Mouse (Mus musculus) erythroblast, adult 5-6 weeks (primary cell): ENCODE measurements around the gene Agt. TPM values are rescaled to one million over a fixed set of nuclear protein-coding genes. Genes with fewer than 3 reads are reported as not detected.
A peak's percentile ranks its signal among the peaks of the same experiment; 100 is the strongest.

Experiments
- ATAC-seq: replicated peaks from 2 replicates; pipeline ENCODE4 v1.8.0; 2016; ENCODE audit warnings: moderate number of reproducible peaks, mild to moderate bottlenecking, moderate TSS enrichment, inconsistent platforms; ENCODE audit not compliant: poor library complexity, low FRiP score, severe bottlenecking
- total RNA-seq, 2 experiments: library from RNA; stranded (forward) in 1 of 2; stranded (reverse) in 1 of 2; fragments of 150-400 nt in 1 of 2; fragments of 200-764, 138-1000 nt in 1 of 2; gene quantifications; 2 replicates each; pipeline versions ENCODE4 v1.2.3 to v1.2.4; 2015 to 2017; ENCODE audit warnings: low replicate concordance in 2 of 2

Gene Agt
- total RNA-seq, 2 experiments from 2014 or later: not detected

- ATAC-seq: no peak
These were observed 12.8 kb downstream of the Agt start for GRCm38 (mm10) chr8:124556658-124557057.

- no peak for ATAC-seq
These were observed 13.3 kb downstream of the Agt start for GRCm38 (mm10) chr8:124556164-124556563.

- no peak for ATAC-seq
These were observed 14.3 kb downstream of the Agt start for GRCm38 (mm10) chr8:124555113-124555750.

GRCm38 (mm10) chr8:124551011-124551661 is 18.4 kb downstream of the Agt start:
- ATAC-seq: no peak

- no peak for ATAC-seq
These were observed 21.3 kb downstream of the Agt start for GRCm38 (mm10) chr8:124548187-124548586.

GRCm38 (mm10) chr8:124547269-124547668 is 22.2 kb downstream of the Agt start:
- ATAC-seq: no peak

GRCm38 (mm10) chr8:124546815-124547214 is 22.7 kb downstream of the Agt start:
- no peak for ATAC-seq

GRCm38 (mm10) chr8:124546371-124546770 is 23.1 kb downstream of the Agt start:
- no peak for ATAC-seq

- ATAC-seq: no peak
These were observed 26.2 kb downstream of the Agt start for GRCm38 (mm10) chr8:124543272-124543671.

GRCm38 (mm10) chr8:124542001-124542400 is 27.5 kb downstream of the Agt start:
- no peak for ATAC-seq

- no peak for ATAC-seq
These were observed 28.6 kb downstream of the Agt start for GRCm38 (mm10) chr8:124540906-124541305.

GRCm38 (mm10) chr8:124535451-124535850 is 34.1 kb downstream of the Agt start:
- no peak for ATAC-seq

- ATAC-seq: no peak
These were observed 36.9 kb downstream of the Agt start for GRCm38 (mm10) chr8:124532626-124533025.

GRCm38 (mm10) chr8:124530996-124531395 is 38.5 kb downstream of the Agt start:
- ATAC-seq: no peak

GRCm38 (mm10) chr8:124530556-124530955 is 39.0 kb downstream of the Agt start:
- ATAC-seq: no peak

GRCm38 (mm10) chr8:124530076-124530475 is 39.4 kb downstream of the Agt start:
- no peak for ATAC-seq

GRCm38 (mm10) chr8:124526261-124526660 is 43.2 kb downstream of the Agt start:
- ATAC-seq: no peak

GRCm38 (mm10) chr8:124521946-124522345 is 47.6 kb downstream of the Agt start:
- ATAC-seq: no peak

GRCm38 (mm10) chr8:124520249-124521080 is 49.0 kb downstream of the Agt start, which contains the start of gene Cog2:
Cog2 (plus strand) TSS chr8:124520767.
- ATAC-seq: peak; percentile 99

GRCm38 (mm10) chr8:124517142-124517541 is 52.4 kb downstream of the Agt start:
- ATAC-seq: no peak

GRCm38 (mm10) chr8:124516525-124516924 is 53.0 kb downstream of the Agt start:
- no peak for ATAC-seq
